Mouse (Mus musculus): Measurements from ENCODE around the gene Map2k7. TPM values are rescaled to one million over a fixed set of nuclear protein-coding genes. Genes with fewer than 3 reads are reported as not detected.

Gene Map2k7
- total and polyA plus RNA-seq, 3 experiments, result 25.8 to 115 TPM; not detected in 1

GRCm38 (mm10) chr8:4222059-4222458, 16.5 kb upstream of the Map2k7 start (continued):
- TF ChIP-seq GATA1 (IDR thresholded peaks at IDR 0.05; ENCODE audit: low read depth, low read length) (0 out of 2 replicates have a peak, but pooled peaks have one; percentile 10), BHLHE40 (IDR thresholded peaks at IDR 0.05; ENCODE audit: borderline replicate concordance, low read depth, low read length) (no peak), UBTF (IDR thresholded peaks at IDR 0.05; ENCODE audit: borderline replicate concordance, insufficient read depth, low read depth, low read length) (no peak), JUND (IDR thresholded peaks at IDR 0.05; ENCODE audit: low read depth, low read length) (no peak), CHD1 (IDR thresholded peaks at IDR 0.05; ENCODE audit: low read depth, low read length) (no peak), EP300 (IDR thresholded peaks at IDR 0.05; ENCODE audit: low read depth in 1 of 2, low read length in 2 of 2) (peak; percentile 10 to 32; a peak in 1 of 4 replicates), HCFC1 (IDR thresholded peaks at IDR 0.05; ENCODE audit: low read depth, low read length) (no peak), MAX (IDR thresholded peaks at IDR 0.05; ENCODE audit: low read length) (0 out of 2 replicates have a peak, but pooled peaks have one; percentile 24), TBP (IDR thresholded peaks at IDR 0.05; ENCODE audit: low read depth, low read length) (no peak), TCF12 (IDR thresholded peaks at IDR 0.05; ENCODE audit: low read depth, low read length) (no peak), MAFK (IDR thresholded peaks at IDR 0.05; ENCODE audit: borderline replicate concordance, low read depth, low read length) (no peak), CHD2 (IDR thresholded peaks at IDR 0.05; ENCODE audit: low read length) (no peak), MYB (IDR thresholded peaks at IDR 0.05; ENCODE audit: low read depth, low read length) (no peak)

- H3K27ac ChIP-seq (ENCODE audit: control insufficient read depth, low read depth, low read length), result no peak overlapping the region
- no peaks in the 10 kb centered on the region for H3K9me3 ChIP-seq (replicated peaks; ENCODE audit: insufficient read depth, low read length)
- H3K9ac ChIP-seq (ENCODE audit: control insufficient read depth, low read depth, low read length, poor library complexity, severe bottlenecking), result no peak overlapping the region
- TF ChIP-seq KAT2A (conservative IDR thresholded peaks at IDR 0.05; ENCODE audit: low read depth, low read length), result no peak
- TF ChIP-seq ZC3H11A (IDR thresholded peaks at IDR 0.05; ENCODE audit: low read depth, low read length), result no peak
- TF ChIP-seq MXI1 (IDR thresholded peaks at IDR 0.05; ENCODE audit: low read depth, low read length), result no peak
- TF ChIP-seq MEF2A (IDR thresholded peaks at IDR 0.05; ENCODE audit: extremely low read depth, insufficient replicate concordance, low read depth, low read length, poor library complexity, severe bottlenecking), result no peak
- no peak for TF ChIP-seq SIN3A (IDR thresholded peaks at IDR 0.05; ENCODE audit: low read length)
- TF ChIP-seq HCFC1 (IDR thresholded peaks at IDR 0.05; ENCODE audit: low read depth, low read length), result no peak
- no peak for TF ChIP-seq CHD2 (IDR thresholded peaks at IDR 0.05; ENCODE audit: low read length)
- TF ChIP-seq NRF1 (IDR thresholded peaks at IDR 0.05; ENCODE audit: insufficient read depth, low read depth, low read length, poor library complexity, severe bottlenecking), result no peak
- TF ChIP-seq MAFK (IDR thresholded peaks at IDR 0.05; ENCODE audit: borderline replicate concordance, low read depth, low read length), result no peak
- TF ChIP-seq USF2 (IDR thresholded peaks at IDR 0.05; ENCODE audit: borderline replicate concordance in 1 of 2, insufficient read depth in 1 of 2, low read depth in 1 of 2, low read length in 2 of 2), result no peak
- peak overlapping the region in 1 of 2 experiments; percentile 57; a peak in 1 of 4 replicates for H3K4me3 ChIP-seq (ENCODE audit: control insufficient read depth in 1 of 2, insufficient read depth in 1 of 2, low read depth in 2 of 2, low read length in 2 of 2)
- no peaks in the 10 kb centered on the region for H3K79me2 ChIP-seq (ENCODE audit: control insufficient read depth, insufficient read depth, low read length, poor library complexity)
- no peaks in the 10 kb centered on the region; a peak in 1 of 4 replicates for H3K27me3 ChIP-seq (ENCODE audit: control insufficient read depth in 1 of 2, insufficient read depth in 2 of 2, low read length in 2 of 2)
- DNase-seq (ENCODE audit: low read depth, low spot score), result no peak
- H3K36me3 ChIP-seq (ENCODE audit: control insufficient read depth in 1 of 2, insufficient read depth in 2 of 2, low read length in 2 of 2), result peaks cover 0 to 10% of the 10 kb centered on the region in 2 experiments; a peak in 2 of 4 replicates
- peaks cover 6 to 33% of the 10 kb centered on the region in 2 experiments for H3K4me1 ChIP-seq (ENCODE audit: control insufficient read depth in 1 of 2, insufficient read depth in 2 of 2, low read length in 2 of 2)
These were observed 12.2 kb upstream of the Map2k7 start for GRCm38 (mm10) chr8:4226323-4226722.
